Mouse (Mus musculus) limb, embryonic 12.5 days (tissue): ENCODE data around the gene Oasl1. TPM values are rescaled to one million over a fixed set of nuclear protein-coding genes. Genes with fewer than 3 reads are reported as not detected.
A peak's percentile ranks its signal among the peaks of the same experiment; 100 is the strongest.
"Not testable (repeated sequence)": the region's sequence is repeated elsewhere in the genome, so short reads cannot be mapped to it uniquely, and the experiment has no call there.

Experiments
- ATAC-seq: fragments of 200-750 bp; cut with Nextera tagmentation; 2 replicates; pipeline ENCODE4 v1.8.0; 2017; ENCODE audit warnings: low read depth, moderate TSS enrichment; ENCODE audit not compliant: insufficient number of reproducible peaks, insufficient read depth, low FRiP score, low TSS enrichment
- H3K27ac ChIP-seq: fragments of 300-500 bp; sonication (generic); 2 replicates; pipeline ENCODE4 v1.5.1; 2016; ENCODE audit warnings: mild to moderate bottlenecking, moderate library complexity
- H3K27me3 ChIP-seq: fragments of 300-500 bp; sonication (generic); 2 replicates; pipeline ENCODE4 v1.6.1; 2016; ENCODE audit warnings: mild to moderate bottlenecking, moderate library complexity
- H3K36me3 ChIP-seq: fragments of 300-500 bp; sonication (generic); 2 replicates; pipeline ENCODE4 v1.6.1; 2016; ENCODE audit warnings: mild to moderate bottlenecking, moderate library complexity
- H3K4me1 ChIP-seq: fragments of 300-500 bp; sonication (generic); replicated peaks from 2 replicates; pipeline ENCODE4 v1.6.1; 2016
- H3K4me2 ChIP-seq: fragments of 300-500 bp; sonication (generic); 2 replicates; pipeline ENCODE4 v1.6.1; 2016; ENCODE audit warnings: mild to moderate bottlenecking, moderate library complexity
- H3K4me3 ChIP-seq: fragments of 300-500 bp; sonication (generic); replicated peaks from 2 replicates; pipeline ENCODE4 v1.5.1; 2016; ENCODE audit warnings: mild to moderate bottlenecking
- H3K9ac ChIP-seq: fragments of 300-500 bp; sonication (generic); replicated peaks from 2 replicates; pipeline ENCODE4 v1.6.1; 2016; ENCODE audit warnings: mild to moderate bottlenecking, moderate library complexity
- H3K9me3 ChIP-seq: fragments of 300-500 bp; sonication (generic); 2 replicates; pipeline ENCODE4 v1.6.1; 2016; ENCODE audit warnings: mild to moderate bottlenecking, moderate library complexity
- WGBS: fragments of 180-500 bp; shearing (Covaris S2); methylation state at CpG from one replicate; pipeline ENCODE4 v1.1.7; 2016; 5-methylcytosine and 5-hydroxymethylcytosine counted together
- polyA plus RNA-seq: library from polyadenylated mRNA; unstranded; fragments of >200 nt; fragmentation: Nextera tagmentation; extraction: Ambion mirVana; gene quantifications from 2 replicates; pipeline ENCODE4 v1.2.1, GENCODE M21; 2016

Oasl1 gene
- polyA plus RNA-seq, 1 experiment from 2014 or later, result 0.73 TPM

DNA sequence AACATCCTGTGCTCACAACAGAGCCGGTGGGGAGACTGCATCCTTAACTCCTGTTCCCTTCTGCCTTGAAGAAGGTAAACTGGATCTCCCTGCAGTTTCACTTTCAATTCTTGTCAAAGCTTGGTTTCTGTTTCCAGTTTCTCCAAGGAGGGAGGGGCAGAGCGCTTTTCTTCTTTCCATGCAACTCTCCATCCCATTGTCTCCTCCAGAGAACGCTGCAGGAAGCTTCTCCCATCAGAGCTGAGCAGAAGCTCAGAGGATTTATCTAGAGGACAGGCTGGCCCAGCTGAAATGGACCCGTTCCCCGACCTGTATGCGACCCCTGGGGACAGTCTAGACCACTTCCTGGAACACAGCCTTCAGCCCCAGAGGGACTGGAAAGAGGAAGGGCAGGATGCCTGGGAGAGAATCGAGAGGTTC is 25.7 kb upstream of the Oasl1 start:
- H3K36me3 ChIP-seq, result no peaks in the 10 kb centered on the region
- no peak overlapping the region for H3K4me3 ChIP-seq
- peaks cover 9% of the 10 kb centered on the region; the same call in 1 of the 2 replicates for H3K4me1 ChIP-seq
- H3K9me3 ChIP-seq, result no peaks in the 10 kb centered on the region
- no peak overlapping the region for H3K27ac ChIP-seq
- no peak for ATAC-seq
- WGBS, result 19% methylated on average over 7 of the region's 7 CpGs
- H3K9ac ChIP-seq, result no peak overlapping the region
- H3K27me3 ChIP-seq, result no peaks in the 10 kb centered on the region
- H3K4me2 ChIP-seq, result peak overlapping the region; percentile 2

DNA sequence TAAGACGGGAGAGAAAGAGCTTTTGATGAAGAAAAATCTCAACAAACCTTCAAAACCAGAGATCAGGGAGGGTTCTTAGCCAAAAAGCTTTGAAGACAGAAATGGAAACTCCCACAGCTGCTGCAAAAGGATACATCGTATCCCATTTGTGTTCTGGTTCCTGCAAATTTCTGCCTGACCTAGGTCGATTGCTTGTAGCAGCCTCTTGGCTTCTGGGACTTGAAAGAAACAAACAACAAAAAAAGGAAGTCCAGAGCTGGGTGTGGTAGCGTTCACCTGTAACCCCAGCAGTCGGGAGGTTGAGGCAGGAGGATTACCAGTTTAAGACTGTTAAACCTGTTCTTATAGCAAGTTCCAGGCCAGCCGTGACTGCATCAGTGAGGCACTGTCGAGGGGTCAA is 24.2 kb upstream of the Oasl1 start:
- 72% methylated on average over 7 of the region's 7 CpGs for WGBS
- Histone ChIP-seq H3K4me2 (no peak overlapping the region), H3K9me3 (no peaks in the 10 kb centered on the region), H3K27me3 (no peaks in the 10 kb centered on the region), H3K4me1 (peaks cover 9% of the 10 kb centered on the region; the same call in 1 of the 2 replicates), H3K27ac (no peak overlapping the region), H3K4me3 (no peak overlapping the region), H3K9ac (no peak overlapping the region), H3K36me3 (no peaks in the 10 kb centered on the region)
- ATAC-seq, result no peak

DNA sequence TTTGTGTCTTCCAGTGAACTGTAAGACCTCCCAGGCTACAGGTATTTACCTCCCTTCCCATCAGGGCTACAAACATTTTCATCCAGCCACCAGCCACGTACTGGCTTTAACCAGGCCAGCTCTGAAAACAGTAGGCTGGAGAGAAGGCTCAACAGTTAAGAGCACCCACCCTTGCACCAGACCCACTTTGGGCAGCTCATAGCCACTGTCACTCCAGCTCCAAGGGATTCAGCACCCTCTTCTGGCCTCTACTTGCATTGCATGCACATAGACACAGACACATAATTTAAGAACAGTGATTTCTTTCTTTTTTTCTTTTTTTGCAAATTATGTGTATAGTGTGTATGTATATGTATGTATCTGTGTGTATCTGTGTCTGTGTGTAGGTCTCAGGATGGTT is 20.6 kb upstream of the Oasl1 start:
- Histone ChIP-seq H3K36me3 (no peaks in the 10 kb centered on the region), H3K9me3 (0 out of 2 replicates have a peak, but pooled peaks cover 5% of the 10 kb centered on the region), H3K4me1 (0 out of 2 replicates have a peak, but pooled peaks cover 3% of the 10 kb centered on the region), H3K9ac (no peak overlapping the region), H3K27ac (no peak overlapping the region), H3K27me3 (no peaks in the 10 kb centered on the region), H3K4me3 (no peak overlapping the region), H3K4me2 (no peak overlapping the region)
- 30% methylated on average over 1 of the region's 1 CpGs for WGBS
- no peak for ATAC-seq

DNA sequence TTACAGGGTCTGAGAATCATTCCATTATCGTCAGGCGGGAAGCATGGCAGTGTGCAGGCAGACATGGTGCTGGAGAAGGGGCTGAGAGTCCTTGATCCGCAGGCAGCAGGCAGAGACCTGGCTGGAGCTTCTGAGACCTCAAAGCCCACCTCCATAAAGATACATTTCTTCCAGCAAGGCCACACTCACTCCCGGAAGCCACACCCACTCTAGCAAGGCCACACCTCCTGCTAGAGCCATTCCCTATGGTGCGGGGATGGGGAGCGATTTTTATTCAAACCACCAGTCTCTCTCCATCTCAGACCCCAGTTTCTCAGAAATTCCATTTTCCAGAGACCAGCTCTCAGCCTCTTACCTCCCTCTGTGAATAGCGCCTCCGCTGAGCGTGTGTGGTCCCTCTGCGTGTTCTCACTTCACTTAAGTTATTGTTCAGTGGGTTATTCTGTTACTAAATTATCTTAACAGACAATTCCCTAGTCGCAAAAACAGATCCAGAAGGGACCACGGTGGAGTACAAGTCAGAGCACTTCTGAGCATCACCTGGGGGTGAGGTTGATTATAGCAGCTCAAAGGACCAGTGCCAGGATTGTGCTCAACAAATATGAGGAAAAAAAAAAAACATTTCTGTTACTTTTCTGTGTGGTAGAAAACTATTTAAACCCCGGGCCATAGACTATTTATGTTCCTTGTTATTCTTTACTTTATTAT is 14.3 kb upstream of the Oasl1 start:
- H3K27me3 ChIP-seq, result no peaks in the 10 kb centered on the region
- H3K4me2 ChIP-seq, result no peak overlapping the region
- H3K27ac ChIP-seq, result 0 out of 2 replicates have a peak overlapping the region, but pooled peaks have one; percentile 57
- no peak for ATAC-seq
- 0 out of 2 replicates have a peak, but pooled peaks cover 5% of the 10 kb centered on the region for H3K9me3 ChIP-seq
- H3K36me3 ChIP-seq, result no peaks in the 10 kb centered on the region
- WGBS, result 54% methylated on average over 13 of the region's 13 CpGs
- H3K4me1 ChIP-seq, result no peaks in the 10 kb centered on the region
- no peak overlapping the region for H3K4me3 ChIP-seq
- no peak overlapping the region for H3K9ac ChIP-seq

DNA sequence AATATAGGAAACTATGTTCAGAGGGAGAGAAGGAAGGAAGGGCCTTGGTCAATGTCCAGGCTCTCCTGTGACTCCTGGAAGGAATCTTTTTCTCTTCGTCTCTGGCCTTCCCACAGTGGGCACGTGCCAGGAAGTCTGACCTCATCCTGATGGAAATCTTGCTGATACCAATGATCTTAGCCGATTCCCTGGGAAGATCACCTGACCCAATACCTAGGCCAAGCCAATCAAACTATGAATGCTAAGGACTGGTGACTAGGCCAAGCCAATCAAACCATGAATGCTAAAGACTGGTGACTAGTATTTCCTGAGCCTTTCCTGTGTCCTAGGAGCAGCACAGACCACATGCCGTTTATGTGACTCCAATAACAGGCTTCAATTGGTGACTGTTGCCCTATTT is 9.4 kb upstream of the Oasl1 start:
- ATAC-seq, result no peak
- no peaks in the 10 kb centered on the region for H3K27me3 ChIP-seq
- H3K27ac ChIP-seq, result no peak overlapping the region
- H3K4me1 ChIP-seq, result no peaks in the 10 kb centered on the region; the same call in 1 of the 2 replicates
- no peaks in the 10 kb centered on the region for H3K9me3 ChIP-seq
- no peak overlapping the region for H3K9ac ChIP-seq
- 66% methylated on average over 4 of the region's 4 CpGs for WGBS
- no peak overlapping the region for H3K4me3 ChIP-seq
- no peak overlapping the region for H3K4me2 ChIP-seq
- no peaks in the 10 kb centered on the region for H3K36me3 ChIP-seq

DNA sequence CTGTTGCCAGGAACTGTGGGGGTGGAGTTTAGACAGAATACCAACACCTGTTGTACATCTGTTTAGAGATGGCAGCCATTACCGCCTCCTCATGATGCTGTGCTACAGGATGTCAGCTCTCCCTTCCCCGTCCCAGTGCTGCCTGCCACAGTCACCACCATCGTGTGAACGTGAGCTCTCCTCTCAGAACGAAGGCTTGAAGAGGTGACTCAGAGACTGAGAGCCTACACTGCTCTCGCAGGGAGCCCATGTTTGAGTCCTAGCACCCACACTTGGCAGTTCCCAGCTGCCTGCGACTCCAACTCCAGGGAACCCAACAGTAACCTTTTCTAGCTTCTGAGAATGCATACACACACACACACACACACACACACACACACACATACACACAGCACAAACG is 8.2 kb upstream of the Oasl1 start:
- WGBS, result 62% methylated on average over 8 of the region's 8 CpGs
- no peaks in the 10 kb centered on the region for H3K36me3 ChIP-seq
- no peak overlapping the region for H3K4me3 ChIP-seq
- no peak for ATAC-seq
- no peaks in the 10 kb centered on the region for H3K27me3 ChIP-seq
- no peak overlapping the region for H3K27ac ChIP-seq
- H3K9ac ChIP-seq, result no peak overlapping the region
- no peaks in the 10 kb centered on the region for H3K9me3 ChIP-seq
- no peaks in the 10 kb centered on the region; the same call in 1 of the 2 replicates for H3K4me1 ChIP-seq
- H3K4me2 ChIP-seq, result no peak overlapping the region

DNA sequence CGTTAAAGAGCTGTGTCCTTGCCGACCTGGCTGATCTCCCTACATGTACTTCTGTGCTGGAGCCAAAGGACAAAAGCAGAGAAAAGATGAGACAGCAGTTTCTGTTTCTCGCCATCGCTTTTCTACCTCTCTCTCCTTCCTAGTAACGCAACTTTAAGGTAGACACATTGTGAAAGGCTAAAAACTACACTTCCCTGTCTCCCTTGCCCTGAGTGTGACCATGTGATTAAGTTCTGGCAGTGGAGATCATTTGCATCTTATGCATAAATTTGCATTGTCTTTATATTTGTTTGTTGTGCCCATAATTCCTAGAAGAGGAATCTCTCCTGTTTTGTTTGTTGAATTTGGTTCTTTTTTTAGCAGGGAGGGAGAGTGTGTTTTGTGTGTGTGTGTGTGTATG is 7.2 kb upstream of the Oasl1 start:
- no peak overlapping the region for H3K9ac ChIP-seq
- no peak overlapping the region for H3K27ac ChIP-seq
- H3K4me1 ChIP-seq, result no peaks in the 10 kb centered on the region; the same call in 1 of the 2 replicates
- no peak overlapping the region for H3K4me2 ChIP-seq
- 80% methylated on average over 5 of the region's 5 CpGs for WGBS
- no peak for ATAC-seq
- H3K9me3 ChIP-seq, result no peaks in the 10 kb centered on the region
- H3K27me3 ChIP-seq, result no peaks in the 10 kb centered on the region
- no peak overlapping the region for H3K4me3 ChIP-seq
- H3K36me3 ChIP-seq, result no peaks in the 10 kb centered on the region

DNA sequence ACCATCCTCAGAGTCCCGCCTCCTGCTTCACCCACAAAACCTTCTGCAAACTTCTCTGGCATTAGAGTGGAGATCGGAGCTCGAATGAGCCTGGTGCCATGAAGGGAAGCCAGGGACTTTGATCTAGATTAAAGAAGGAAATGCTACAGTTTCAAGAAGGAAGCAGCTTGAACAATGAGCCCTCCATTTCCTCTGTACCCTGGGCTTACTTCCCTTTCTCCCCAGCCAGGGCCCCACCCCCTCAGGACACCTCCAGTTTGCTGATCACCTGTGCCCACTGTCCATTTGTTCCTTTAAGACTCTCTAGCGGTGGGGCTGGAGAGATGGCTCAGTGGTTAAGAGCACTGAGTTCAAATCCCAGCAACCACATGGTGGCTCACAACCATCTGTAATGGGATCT is 6.3 kb upstream of the Oasl1 start:
- Histone ChIP-seq H3K27me3 (no peaks in the 10 kb centered on the region), H3K9ac (no peak overlapping the region), H3K36me3 (no peaks in the 10 kb centered on the region), H3K4me3 (no peak overlapping the region), H3K4me1 (no peaks in the 10 kb centered on the region; the same call in 1 of the 2 replicates), H3K27ac (no peak overlapping the region), H3K9me3 (no peaks in the 10 kb centered on the region), H3K4me2 (no peak overlapping the region)
- 87% methylated on average over 4 of the region's 4 CpGs for WGBS
- ATAC-seq, result no peak

DNA sequence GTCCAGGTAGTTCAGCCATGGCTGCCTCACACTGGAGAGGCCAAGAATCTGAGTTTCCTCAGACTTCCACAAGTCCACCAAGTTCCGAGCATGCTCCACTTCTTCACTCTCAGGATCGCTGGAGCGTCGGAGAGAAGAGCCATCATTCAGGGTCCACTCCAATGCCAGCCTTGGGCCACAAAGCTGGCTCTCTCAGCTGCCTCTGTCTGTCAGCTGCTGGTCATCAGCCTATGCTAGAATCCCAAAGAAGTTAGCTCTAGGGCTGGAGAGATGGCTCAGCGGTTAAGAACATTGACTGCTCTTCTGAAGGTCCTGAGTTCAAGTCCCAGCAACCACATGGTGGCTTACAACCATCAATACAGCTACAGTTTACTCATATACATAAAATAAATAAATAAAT is 5.7 kb upstream of the Oasl1 start:
- not testable (repeated sequence) for H3K27ac ChIP-seq, H3K4me2 ChIP-seq, ATAC-seq, H3K27me3 ChIP-seq, H3K9me3 ChIP-seq, H3K4me3 ChIP-seq, H3K4me1 ChIP-seq, H3K9ac ChIP-seq, H3K36me3 ChIP-seq
- WGBS, result 90% methylated on average over 5 of the region's 5 CpGs

DNA sequence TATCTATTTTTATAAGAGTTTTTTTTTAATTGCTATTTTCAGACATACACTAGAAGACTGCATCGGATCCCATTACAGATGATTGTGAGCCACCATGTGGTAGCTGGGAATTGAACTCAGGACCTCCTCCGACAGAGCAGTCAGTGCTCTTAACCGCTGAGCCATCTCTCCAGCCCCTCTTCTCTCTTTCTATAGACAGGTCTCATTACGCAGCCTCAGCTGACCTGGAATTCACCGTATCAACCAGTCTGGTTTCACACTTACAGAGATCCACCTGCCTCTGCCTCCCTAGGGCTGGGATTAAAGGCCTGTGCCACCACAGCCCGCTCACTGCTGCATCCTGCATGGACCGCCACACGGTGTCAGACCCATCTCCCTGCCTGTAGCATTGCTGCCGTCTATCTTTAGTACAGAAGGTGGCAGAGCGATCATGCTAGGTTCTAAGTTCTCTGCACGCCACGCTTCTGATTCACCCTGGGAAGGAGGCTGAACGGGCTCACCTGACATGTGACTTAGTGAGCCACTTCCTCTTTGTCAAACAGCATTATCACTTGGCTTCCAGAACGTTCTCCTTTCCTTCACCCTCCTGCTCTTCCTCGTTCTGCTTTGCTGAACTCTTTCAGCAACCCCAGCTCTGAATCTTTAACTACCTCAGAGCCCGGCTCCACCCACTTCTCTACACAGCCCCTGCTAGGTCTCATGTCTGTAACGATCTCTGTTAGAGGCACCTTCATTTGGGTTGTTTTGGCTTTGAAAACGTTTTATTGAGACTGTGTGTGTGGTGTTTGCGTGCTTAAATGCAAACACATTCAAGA is 1.3 kb upstream of the Oasl1 start:
- no peak for ATAC-seq
- no peaks in the 10 kb centered on the region for H3K27me3 ChIP-seq
- no peak overlapping the region for H3K4me2 ChIP-seq
- no peak overlapping the region for H3K27ac ChIP-seq
- H3K9ac ChIP-seq, result no peak overlapping the region
- peaks cover 13% of the 10 kb centered on the region for H3K4me1 ChIP-seq
- H3K4me3 ChIP-seq, result no peak overlapping the region
- WGBS, result 70% methylated on average over 19 of the region's 19 CpGs
- H3K36me3 ChIP-seq, result no peaks in the 10 kb centered on the region
- H3K9me3 ChIP-seq, result no peaks in the 10 kb centered on the region

DNA sequence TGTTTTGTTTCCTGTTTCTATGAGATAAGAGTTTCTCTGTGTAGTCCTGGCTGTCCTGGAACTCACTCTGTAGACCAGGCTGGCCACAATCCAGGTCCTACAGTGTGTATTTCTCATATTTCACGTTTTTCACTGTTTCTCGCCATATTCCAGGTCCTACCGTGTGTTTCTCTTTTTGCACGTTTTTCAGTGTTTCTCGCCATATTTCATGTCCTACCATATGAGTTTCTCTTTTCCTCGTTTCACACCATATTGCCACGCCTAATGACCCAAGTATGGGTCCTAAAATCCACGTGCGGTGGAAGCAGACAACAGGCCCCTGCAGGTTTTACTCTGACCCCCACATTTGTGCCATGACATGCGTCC is 691 bp upstream of the Oasl1 start:
- H3K4me1 ChIP-seq, result peaks cover 13% of the 10 kb centered on the region
- no peaks in the 10 kb centered on the region for H3K9me3 ChIP-seq
- H3K9ac ChIP-seq, result no peak overlapping the region
- no peaks in the 10 kb centered on the region for H3K36me3 ChIP-seq
- 63% methylated on average over 10 of the region's 10 CpGs for WGBS
- H3K27ac ChIP-seq, result no peak overlapping the region
- H3K4me2 ChIP-seq, result no peak overlapping the region
- no peak overlapping the region for H3K4me3 ChIP-seq
- no peak for ATAC-seq
- no peaks in the 10 kb centered on the region for H3K27me3 ChIP-seq
